Mouse (Mus musculus): ENCODE measurements around the gene Krt78. TPM values are rescaled to one million over a fixed set of nuclear protein-coding genes. Genes with fewer than 3 reads are reported as not detected.

Gene Krt78
- total and polyA plus RNA-seq, 3 experiments: not detected

- Histone ChIP-seq H3K4me3 (replicated peaks in 1 of 3; ENCODE audit: low read depth in 2 of 3, low read length in 2 of 3, poor library complexity in 1 of 3) (no peak overlapping the region), H3K4me2 (ENCODE audit: insufficient read depth, low read depth, poor library complexity, severe bottlenecking) (no peak overlapping the region), H3K4me1 (ENCODE audit: control insufficient read depth in 1 of 2, insufficient read depth in 2 of 2) (no peaks in the 10 kb centered on the region), H3K36me3 (replicated peaks in 1 of 2; ENCODE audit: control insufficient read depth in 1 of 2, insufficient read depth in 1 of 2, low read length in 1 of 2) (no peaks in the 10 kb centered on the region), H3K9ac (ENCODE audit: insufficient read depth, low read depth) (no peak overlapping the region), H3K9me3 (replicated peaks; ENCODE audit: low read length) (no peaks in the 10 kb centered on the region), H3K27me3 (replicated peaks) (peaks cover 77% of the 10 kb centered on the region), H3K27ac (ENCODE audit: insufficient read depth, low read depth) (no peak overlapping the region), H3K79me2 (replicated peaks; ENCODE audit: control insufficient read depth, extremely low read depth, insufficient read depth, poor library complexity, severe bottlenecking) (no peaks in the 10 kb centered on the region)
- dilution Hi-C loops (cut with MboI; ENCODE audit: extremely low pct_ligation_motif_present, extremely low pct_unique_long_range_greater_than_20kb, low sequenced_read_pairs): no loop called here
- DNase-seq (ENCODE audit: extremely low read depth): no peak
- TF ChIP-seq NRF1 (IDR thresholded peaks at IDR 0.05; ENCODE audit: low read depth, low read length): no peak
- no peak for TF ChIP-seq ZC3H11A (IDR thresholded peaks at IDR 0.05; ENCODE audit: low read depth, low read length)
- no peak for TF ChIP-seq SMC3 (IDR thresholded peaks at IDR 0.05; ENCODE audit: low read depth, low read length)
- in situ Hi-C loops (cut with MboI; ENCODE audit: low pct_ligation_motif_present, low pct_unique_long_range_greater_than_20kb, low sequenced_read_pairs): no loop called here
Measured at GRCm38 (mm10) chr15:101916072-101916471, 38.0 kb downstream of the Krt78 start.

GRCm38 (mm10) chr15:101904849-101905248 is 49.2 kb downstream of the Krt78 start:
- no peaks in the 10 kb centered on the region for H3K4me1 ChIP-seq (ENCODE audit: control insufficient read depth in 1 of 2, insufficient read depth in 2 of 2)
- H3K4me2 ChIP-seq (ENCODE audit: insufficient read depth, low read depth, poor library complexity, severe bottlenecking): no peak overlapping the region
- no peaks in the 10 kb centered on the region for H3K9me3 ChIP-seq (replicated peaks; ENCODE audit: low read length)
- TF ChIP-seq ZNF384 (IDR thresholded peaks at IDR 0.05; ENCODE audit: low read depth, low read length) (no peak), BHLHE40 (IDR thresholded peaks at IDR 0.05; ENCODE audit: low read depth, low read length) (peak; percentile 78), NRF1 (IDR thresholded peaks at IDR 0.05; ENCODE audit: low read depth, low read length) (no peak), NELFE (IDR thresholded peaks at IDR 0.05; ENCODE audit: low read depth, low read length) (no peak), PAX5 (IDR thresholded peaks at IDR 0.05; ENCODE audit: low read length) (no peak), MAX (IDR thresholded peaks at IDR 0.05; ENCODE audit: low read length) (peak; percentile 51; the same call in 1 of the 2 replicates), USF1 (IDR thresholded peaks at IDR 0.05; ENCODE audit: low read depth, low read length) (peak; percentile 12; the same call in 1 of the 2 replicates)
- in situ Hi-C loops (cut with MboI; ENCODE audit: low pct_ligation_motif_present, low pct_unique_long_range_greater_than_20kb, low sequenced_read_pairs): no loop called here
- H3K36me3 ChIP-seq (replicated peaks in 1 of 2; ENCODE audit: control insufficient read depth in 1 of 2, insufficient read depth in 1 of 2, low read length in 1 of 2): no peaks in the 10 kb centered on the region
- no peaks in the 10 kb centered on the region for H3K79me2 ChIP-seq (replicated peaks; ENCODE audit: control insufficient read depth, extremely low read depth, insufficient read depth, poor library complexity, severe bottlenecking)
- H3K4me3 ChIP-seq (replicated peaks in 1 of 3; ENCODE audit: low read depth in 2 of 3, low read length in 2 of 3, poor library complexity in 1 of 3): no peak overlapping the region
- no peak for DNase-seq (ENCODE audit: extremely low read depth)
- H3K27ac ChIP-seq (ENCODE audit: insufficient read depth, low read depth): no peak overlapping the region
- peaks cover 96% of the 10 kb centered on the region for H3K27me3 ChIP-seq (replicated peaks)
- H3K9ac ChIP-seq (ENCODE audit: insufficient read depth, low read depth): no peak overlapping the region
- dilution Hi-C loops (cut with MboI; ENCODE audit: extremely low pct_ligation_motif_present, extremely low pct_unique_long_range_greater_than_20kb, low sequenced_read_pairs): no loop called here

GRCm38 (mm10) chr15:101902171-101903149 is 51.6 kb downstream of the Krt78 start:
- H3K9ac ChIP-seq (ENCODE audit: insufficient read depth, low read depth): no peak overlapping the region
- no peak overlapping the region for H3K4me2 ChIP-seq (ENCODE audit: insufficient read depth, low read depth, poor library complexity, severe bottlenecking)
- DNase-seq (ENCODE audit: extremely low read depth): no peak
- in situ Hi-C loops (cut with MboI; ENCODE audit: low pct_ligation_motif_present, low pct_unique_long_range_greater_than_20kb, low sequenced_read_pairs): no loop called here
- H3K27ac ChIP-seq (ENCODE audit: insufficient read depth, low read depth): no peak overlapping the region
- no peaks in the 10 kb centered on the region for H3K36me3 ChIP-seq (replicated peaks in 1 of 2; ENCODE audit: control insufficient read depth in 1 of 2, insufficient read depth in 1 of 2, low read length in 1 of 2)
- dilution Hi-C loops (cut with MboI; ENCODE audit: extremely low pct_ligation_motif_present, extremely low pct_unique_long_range_greater_than_20kb, low sequenced_read_pairs): no loop called here
- peaks cover 97% of the 10 kb centered on the region for H3K27me3 ChIP-seq (replicated peaks)
- no peaks in the 10 kb centered on the region for H3K9me3 ChIP-seq (replicated peaks; ENCODE audit: low read length)
- H3K4me1 ChIP-seq (ENCODE audit: control insufficient read depth in 1 of 2, insufficient read depth in 2 of 2): no peaks in the 10 kb centered on the region
- H3K4me3 ChIP-seq (replicated peaks in 1 of 3; ENCODE audit: low read depth in 2 of 3, low read length in 2 of 3, poor library complexity in 1 of 3): no peak overlapping the region
- TF ChIP-seq SIN3A (IDR thresholded peaks at IDR 0.05; ENCODE audit: low read length) (no peak), UBTF (IDR thresholded peaks at IDR 0.05; ENCODE audit: low read depth, low read length) (no peak), SMC3 (IDR thresholded peaks at IDR 0.05; ENCODE audit: low read depth, low read length) (peak; percentile 35), CTCF (conservative IDR thresholded peaks at IDR 0.05 in 1 of 2, IDR thresholded peaks at IDR 0.05 in 1 of 2; ENCODE audit: low read depth in 2 of 2, low read length in 2 of 2) (peak in 1 of 2 experiments; percentile 50; a peak in 2 of 4 replicates), ZC3H11A (IDR thresholded peaks at IDR 0.05; ENCODE audit: low read depth, low read length) (no peak), MAZ (IDR thresholded peaks at IDR 0.05; ENCODE audit: low read depth, low read length) (no peak), USF2 (conservative IDR thresholded peaks at IDR 0.05; ENCODE audit: low read depth, low read length) (no peak)
- no peaks in the 10 kb centered on the region for H3K79me2 ChIP-seq (replicated peaks; ENCODE audit: control insufficient read depth, extremely low read depth, insufficient read depth, poor library complexity, severe bottlenecking)
